Comparison of ENCODE assay signal across 12 mouse cellular contexts in genomic region chr4:59587215-59587871, GRCm38 (mm10).
"Had no signal": no experiment of that assay in that cellular context is flagged by ENCODE, and none has a peak within 500 bp of the region (broad histone marks: within the 10 kb centered on the region; RNA-seq: fewer than 3 reads in every experiment).

No protein-coding gene starts in this region.

- H3K4me3 ChIP-seq: left cerebral cortex, adult 2 months; limb, embryonic 10.5 days; liver, embryonic 12.5 days; lung, embryonic 15.5 days; midbrain, embryonic 13.5 days; myocyte; neural tube, embryonic 15.5 days had no signal

- ATAC-seq: liver, embryonic 12.5 days; midbrain, embryonic 13.5 days had no signal

- H3K4me1 ChIP-seq: limb, embryonic 10.5 days had no signal

- H3K9ac ChIP-seq: liver, embryonic 12.5 days; lung, embryonic 15.5 days; midbrain, embryonic 13.5 days; neural tube, embryonic 15.5 days had no signal

- DNase-seq: kidney, postnatal 25 days; lung, postnatal 14 days; thymus, postnatal 4 days had no signal

- H3K4me2 ChIP-seq: liver, embryonic 12.5 days; lung, embryonic 15.5 days; midbrain, embryonic 13.5 days; neural tube, embryonic 15.5 days had no signal

- H3K9me3 ChIP-seq: limb, embryonic 10.5 days; liver, embryonic 12.5 days; lung, embryonic 15.5 days; midbrain, embryonic 13.5 days; neural tube, embryonic 15.5 days had no signal

- H3K27ac ChIP-seq: left cerebral cortex, adult 2 months; limb, embryonic 10.5 days; liver, embryonic 12.5 days; lung, embryonic 15.5 days; macrophage; midbrain, embryonic 13.5 days; neural tube, embryonic 15.5 days; stomach, postnatal 0 days had no signal

- H3K36me3 ChIP-seq: limb, embryonic 10.5 days; liver, embryonic 12.5 days; lung, embryonic 15.5 days; midbrain, embryonic 13.5 days; neural tube, embryonic 15.5 days had no signal

- H3K27me3 ChIP-seq: liver, embryonic 12.5 days; lung, embryonic 15.5 days; midbrain, embryonic 13.5 days; neural tube, embryonic 15.5 days had no signal
